Mouse (Mus musculus) ovary, postnatal 10 days (tissue): Measurements from ENCODE around the gene Trir.

ENCODE experiments used
- DNase-seq: peaks from one replicate; pipeline ENCODE4 v3.0.0; 2022; ENCODE audit warnings: low spot score

Trir gene

DNA sequence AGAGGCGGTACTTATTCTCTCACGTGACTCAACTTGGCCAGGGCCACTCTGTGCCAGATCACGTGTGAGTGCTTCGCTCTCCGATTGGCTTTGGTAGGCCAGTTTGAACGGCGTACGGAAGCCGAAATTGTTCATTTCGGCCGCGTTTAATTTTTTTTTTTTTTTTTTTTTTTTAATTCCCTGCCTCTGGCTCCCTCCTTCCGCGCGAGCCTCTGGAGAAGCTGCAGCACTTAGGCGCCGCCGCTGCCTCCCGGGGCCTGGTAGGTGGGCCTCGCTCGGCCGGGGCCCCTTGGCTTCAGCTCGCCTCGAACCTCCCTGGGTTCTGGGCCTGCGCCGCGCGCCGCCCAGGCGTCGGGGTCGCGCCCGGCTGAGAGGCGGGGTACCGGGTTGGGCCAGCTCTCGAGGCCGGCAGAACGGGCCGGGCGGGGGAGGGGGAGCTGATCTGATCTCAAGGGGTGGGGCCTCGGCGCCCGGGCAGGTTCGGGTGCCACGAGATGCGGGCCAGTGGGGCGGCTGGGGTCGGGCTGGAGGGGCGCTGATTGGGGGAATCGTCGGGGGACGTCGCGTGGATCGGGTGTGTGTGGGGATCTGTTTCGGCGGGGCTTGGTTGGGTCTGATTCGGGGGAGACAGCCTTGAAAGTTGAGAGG lies 10.2 kb downstream of the Trir start, which contains the start of gene Tnpo2:
Gene Tnpo2 (plus strand): TSS at position 198 of the 648 bp plus-strand sequence.
- DNase-seq = peak; percentile 84

DNA sequence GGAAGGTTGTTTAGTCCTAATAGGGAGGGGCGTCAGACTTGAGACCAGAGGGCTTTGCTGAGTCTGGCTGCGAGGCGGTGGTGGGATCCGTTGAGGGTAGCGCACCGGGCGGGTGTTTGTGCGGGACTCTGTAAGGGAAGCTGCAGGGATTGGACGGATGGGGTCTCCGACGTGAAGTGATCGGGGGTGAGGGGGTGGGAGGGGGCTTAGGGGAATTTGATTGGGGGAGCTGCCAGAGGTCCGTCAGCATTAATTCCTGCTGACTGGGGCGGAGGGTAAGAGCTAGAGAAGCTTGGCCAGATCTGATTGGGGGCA lies 10.7 kb downstream of the Trir start:
- no peak for DNase-seq

DNA sequence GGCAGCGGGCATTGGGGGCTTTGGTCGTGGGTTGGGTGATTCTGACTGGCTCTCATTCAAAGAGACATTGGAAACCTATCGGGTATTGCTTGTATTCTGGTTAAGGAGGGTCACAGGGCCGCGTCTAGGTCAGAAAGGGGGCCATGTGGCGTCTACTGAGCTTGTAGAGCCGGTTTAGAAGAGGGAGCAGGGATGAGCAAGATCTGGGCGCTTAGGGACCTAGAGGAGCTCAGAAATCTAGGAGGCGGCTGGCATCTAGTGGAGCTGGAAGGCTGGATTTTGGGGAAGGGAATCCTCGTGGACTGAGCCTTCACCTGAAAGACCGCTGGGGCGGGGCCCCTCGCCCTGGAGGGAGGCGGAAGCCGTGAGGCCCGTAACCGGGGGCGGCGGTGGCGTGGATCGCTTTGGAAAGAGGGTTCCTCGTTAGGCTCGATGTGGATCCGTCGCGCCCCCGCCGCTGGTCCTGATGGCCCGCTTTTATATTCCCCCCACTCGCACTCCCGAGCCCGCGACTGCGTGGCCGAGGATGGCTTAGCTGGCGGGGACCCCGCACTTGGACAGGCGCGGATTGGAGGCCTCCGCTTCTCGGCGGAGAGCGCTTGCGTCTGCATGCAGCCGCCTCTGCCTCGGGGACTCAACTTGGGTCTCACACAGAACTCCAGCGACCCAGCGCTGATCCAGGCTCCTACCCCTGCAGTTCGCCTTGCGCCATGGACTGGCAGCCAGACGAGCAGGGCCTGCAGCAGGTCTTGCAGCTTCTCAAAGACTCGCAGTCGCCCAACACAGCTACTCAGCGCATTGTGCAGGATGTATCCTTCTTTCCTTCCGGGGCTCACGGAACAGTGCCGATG lies 11.3 kb downstream of the Trir start:
- DNase-seq = peak; percentile 30

DNA sequence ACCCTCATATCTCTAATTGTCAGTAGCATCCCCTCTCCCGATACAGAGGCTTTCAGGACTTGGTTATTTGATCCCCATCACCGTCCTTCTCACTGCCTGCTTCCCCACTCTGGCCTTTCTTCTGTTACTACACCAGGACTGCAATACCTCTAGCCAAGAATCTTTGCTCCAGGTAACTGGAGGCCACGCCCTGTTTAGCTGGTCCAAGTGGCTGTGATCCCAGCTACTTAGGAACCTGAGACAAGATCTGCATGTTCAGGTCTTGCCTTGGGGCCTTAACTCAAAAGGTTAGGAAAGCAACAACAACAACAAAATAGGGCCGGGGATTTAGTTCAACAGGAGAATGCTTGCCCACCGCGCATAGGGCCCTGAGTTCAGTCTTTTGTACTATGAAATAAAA lies 17.0 kb downstream of the Trir start:
- DNase-seq = no peak

DNA sequence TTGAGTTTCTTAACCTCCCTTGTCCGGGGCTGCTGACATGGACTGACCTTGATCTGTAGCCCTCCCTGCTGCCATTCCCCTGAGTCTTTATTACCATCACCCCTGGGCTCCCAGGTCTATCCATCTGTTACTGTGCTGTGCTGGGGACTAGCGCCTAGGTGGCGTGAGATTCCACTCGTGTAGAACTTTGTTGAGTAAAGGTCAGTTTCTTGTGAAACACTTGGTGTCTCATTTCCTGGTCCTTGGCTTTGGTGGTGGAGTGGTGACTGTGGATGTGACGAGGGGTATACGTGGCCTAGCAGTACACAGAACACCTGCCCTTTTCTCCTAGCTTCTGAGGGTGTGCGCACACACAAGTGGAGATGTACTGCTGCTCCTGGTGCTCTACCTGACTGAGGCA lies 30.7 kb downstream of the Trir start:
- no peak for DNase-seq

DNA sequence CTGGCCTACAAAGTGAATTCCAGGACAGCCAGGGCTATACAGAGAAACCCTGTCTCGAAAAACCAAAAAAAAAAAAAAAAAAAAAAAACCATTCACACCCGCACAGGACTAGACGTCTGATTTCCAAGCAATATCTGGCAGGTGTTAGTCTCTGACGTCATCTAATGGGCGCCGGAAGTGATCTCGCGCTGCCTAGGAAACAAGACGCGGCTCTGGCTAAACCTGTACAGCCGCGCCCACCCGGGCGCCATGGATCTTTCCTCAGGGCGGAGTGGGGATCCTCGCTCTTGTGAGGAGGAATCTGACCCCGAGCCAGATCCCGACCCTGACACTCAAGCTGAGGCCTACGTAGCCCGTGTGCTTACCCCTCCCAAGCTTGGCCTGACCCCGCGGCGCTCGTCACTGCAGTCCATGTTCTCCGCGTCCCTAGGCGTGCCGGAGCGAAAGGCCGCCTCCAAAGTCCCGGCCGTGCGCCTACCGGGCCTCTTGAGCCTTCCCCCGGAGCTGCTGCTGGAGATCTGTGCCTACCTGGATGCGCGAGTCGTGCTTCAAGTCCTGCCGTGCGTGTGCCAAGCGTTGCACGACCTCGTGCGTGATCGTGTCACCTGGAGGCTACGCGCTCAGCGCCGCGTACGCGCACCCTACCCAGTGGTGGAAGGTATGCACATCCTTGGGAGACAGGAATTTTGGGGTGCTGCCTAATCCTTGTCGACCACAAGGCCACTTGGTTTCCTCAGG lies 33.4 kb downstream of the Trir start, which contains the start of gene Fbxw9:
Gene Fbxw9 (plus strand): TSS at position 177 of the 738 bp plus-strand sequence.
- peak; percentile 72 for DNase-seq

DNA sequence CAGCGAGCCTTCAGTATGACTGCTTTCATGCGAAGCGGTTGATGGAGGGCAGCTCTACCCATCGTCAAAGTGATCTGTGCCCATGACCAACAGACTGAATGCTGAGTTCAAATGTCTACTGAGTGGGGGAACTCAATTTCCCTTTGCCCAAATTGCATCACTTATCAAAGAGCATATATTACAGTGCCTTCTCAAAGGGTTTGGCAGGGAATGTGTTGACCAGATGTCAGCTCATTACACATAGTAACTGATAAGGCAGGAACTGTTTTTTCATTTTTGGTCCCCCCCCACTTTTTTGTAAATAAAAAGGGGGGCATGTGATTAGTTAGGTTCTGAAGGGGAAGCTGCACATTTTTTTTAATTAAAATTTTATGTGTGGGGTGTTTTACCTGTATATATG lies 36.0 kb downstream of the Trir start:
- DNase-seq = no peak

DNA sequence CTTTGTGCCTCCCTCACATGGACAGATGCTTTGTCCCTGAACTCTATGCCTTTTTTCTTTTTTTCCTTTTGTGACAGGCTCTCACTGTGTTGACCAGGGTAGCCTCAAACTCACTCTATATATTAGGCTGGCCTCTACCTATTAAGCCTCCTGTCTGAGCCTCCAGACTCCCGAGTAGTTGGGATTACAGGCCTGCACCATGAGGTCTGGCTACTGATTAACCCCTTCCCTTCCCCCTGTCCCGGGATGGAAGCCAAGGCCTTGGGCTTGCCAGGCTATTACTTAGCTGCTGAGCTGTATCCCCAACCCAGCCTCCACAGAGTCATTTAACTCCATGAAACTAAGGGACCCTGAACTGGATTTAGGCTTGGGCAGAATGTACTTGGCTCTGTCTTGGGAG lies 38.6 kb downstream of the Trir start:
- no peak for DNase-seq

DNA sequence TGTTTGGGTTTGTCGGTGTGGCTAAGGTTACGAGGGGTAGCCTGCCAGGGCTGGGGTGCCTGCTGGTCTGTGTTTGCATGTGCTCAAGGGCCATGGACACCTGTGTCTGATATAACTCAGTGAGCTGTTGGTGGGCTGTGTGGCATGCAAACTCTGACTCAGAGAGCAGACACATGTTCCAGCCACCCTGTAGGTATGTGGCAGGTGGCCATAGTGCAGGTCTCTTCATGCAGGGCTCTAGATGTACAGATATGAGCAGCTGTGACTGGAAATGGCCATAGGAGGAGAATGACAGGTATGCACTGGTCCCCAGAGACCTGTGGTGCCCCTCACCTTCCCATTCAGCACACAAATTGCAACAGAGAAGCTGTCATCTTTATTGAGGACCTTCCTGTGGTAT lies 40.5 kb downstream of the Trir start:
- DNase-seq = no peak

DNA sequence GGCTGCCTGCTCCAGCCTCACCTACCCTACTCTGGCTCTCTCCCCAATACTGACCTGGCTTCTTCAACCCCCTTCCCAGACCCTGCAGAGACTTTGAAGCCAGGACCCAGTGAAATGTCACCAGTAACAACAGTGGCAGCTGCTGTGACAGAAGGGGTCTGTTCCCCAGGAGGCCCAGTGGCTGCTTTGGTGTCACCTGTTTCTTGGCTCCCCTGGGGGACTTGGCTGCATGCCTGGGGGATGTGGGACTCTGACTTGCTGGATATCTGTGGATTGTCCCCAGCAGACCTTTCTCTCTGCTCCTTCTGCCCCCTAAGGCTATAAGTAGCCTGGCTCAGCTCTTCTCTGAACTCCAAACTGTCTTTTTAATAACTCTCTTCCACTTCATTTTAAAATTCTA lies 41.4 kb downstream of the Trir start, which contains the start of gene Gm5741:
Gene Gm5741 (minus strand): TSS at position 1 of the 400 bp plus-strand sequence.
- DNase-seq = no peak

DNA sequence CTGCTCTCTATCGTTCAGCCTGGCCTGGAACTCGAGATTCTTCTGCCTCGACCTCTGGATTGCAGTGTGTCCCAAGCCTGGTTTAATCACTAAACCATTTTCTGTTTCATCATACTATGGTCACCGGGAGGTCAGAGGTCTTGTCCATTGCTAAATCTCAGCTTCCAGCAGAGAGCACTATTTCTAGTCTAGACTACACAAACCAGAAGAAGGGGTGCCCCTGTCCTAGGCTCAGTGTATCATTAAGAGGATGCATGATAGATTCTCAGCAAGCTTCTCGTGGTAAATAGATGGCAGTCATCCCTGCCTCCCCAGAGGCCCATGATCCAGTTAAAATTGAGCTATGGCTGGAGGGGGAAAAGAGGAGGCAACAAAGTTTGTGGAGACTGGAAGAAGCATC lies 44.4 kb downstream of the Trir start:
- no peak for DNase-seq

DNA sequence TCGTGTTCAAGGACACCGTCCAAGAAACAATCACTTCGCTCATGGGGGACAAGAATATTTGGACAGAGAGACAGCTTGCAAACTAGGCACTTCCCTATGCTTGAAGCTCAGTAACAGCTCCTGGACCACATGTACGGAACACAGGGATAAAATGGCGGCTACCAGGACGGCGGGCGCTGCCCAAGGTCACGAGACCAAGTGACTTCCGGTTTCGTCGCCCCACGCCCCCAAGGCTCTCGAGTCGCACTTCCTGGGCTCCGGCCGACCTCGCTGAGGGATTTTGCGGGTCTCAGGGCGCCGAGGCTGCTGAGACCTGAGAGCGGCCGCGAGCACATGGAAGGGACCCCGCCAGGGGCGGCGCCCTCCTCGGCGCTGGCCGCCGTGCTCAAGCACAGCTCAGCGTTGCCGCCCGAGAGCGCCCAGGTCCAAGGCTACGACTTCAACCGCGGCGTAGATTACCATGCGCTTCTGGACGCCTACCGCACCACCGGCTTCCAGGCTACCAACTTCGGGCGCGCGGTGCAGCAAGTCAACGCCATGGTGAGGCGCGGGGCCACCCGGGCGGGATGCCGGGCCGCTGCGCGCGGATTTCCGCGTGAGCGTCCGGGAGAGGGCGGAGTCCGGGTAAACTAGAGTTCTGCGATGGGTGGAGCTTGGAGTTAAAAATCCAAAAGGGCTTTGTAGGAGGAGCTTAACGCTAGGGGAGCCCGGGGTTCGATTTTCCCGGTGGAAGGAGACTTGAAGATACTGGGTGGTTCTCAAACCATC lies 45.1 kb downstream of the Trir start, which contains the start of gene Dhps:
Gene Dhps (plus strand): TSS at position 244 of the 768 bp plus-strand sequence.
- DNase-seq = peak; percentile 69

DNA sequence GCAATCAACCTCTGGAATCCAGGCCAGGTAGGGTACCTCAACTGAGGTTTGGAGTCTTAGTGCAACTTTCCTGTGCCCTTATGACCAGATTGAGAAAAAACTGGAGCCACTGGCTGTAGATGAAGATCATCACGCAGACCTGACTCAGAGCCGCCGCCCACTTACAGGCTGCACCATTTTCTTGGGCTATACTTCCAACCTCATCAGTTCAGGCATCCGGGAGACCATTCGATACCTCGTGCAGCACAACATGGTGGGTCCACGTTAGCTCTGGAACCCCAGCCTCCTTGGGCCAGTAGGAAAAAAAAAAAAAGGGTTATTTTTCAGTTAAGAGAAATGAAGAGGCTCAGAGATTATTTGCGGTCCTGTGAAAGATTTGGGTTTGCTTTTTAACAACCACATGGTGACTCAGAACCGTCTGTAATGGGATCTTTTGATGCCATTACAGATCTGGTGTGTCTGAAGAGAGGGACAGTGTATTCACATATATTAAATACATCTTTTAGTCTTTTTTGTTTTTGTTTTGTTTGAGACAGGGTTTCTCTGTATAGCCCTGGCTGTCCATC lies 45.8 kb downstream of the Trir start:
- DNase-seq = no peak

DNA sequence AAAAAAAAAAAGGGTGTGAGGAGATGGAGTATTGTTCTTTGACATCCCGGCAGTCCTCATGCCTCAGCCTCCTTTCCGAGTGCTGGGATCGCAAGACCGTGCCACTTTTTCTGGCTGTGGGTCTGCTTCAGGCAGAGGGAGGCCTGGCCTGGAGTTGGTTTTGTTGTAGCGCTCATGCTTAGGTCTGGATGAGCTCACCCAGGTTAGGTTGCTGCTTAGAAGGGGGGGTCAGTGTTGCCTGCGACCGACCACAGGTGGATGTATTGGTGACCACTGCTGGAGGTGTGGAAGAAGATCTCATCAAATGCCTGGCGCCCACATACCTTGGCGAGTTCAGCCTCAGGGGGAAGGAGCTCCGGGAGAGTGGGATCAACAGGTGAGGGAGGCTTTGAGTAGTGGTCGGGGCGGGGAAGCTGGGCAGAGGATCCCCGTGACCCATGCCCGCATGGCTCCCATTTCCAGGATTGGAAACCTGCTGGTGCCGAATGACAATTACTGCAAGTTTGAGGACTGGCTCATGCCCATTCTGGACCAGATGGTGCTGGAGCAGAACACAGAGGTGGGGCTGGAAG lies 46.5 kb downstream of the Trir start:
- DNase-seq = no peak

DNA sequence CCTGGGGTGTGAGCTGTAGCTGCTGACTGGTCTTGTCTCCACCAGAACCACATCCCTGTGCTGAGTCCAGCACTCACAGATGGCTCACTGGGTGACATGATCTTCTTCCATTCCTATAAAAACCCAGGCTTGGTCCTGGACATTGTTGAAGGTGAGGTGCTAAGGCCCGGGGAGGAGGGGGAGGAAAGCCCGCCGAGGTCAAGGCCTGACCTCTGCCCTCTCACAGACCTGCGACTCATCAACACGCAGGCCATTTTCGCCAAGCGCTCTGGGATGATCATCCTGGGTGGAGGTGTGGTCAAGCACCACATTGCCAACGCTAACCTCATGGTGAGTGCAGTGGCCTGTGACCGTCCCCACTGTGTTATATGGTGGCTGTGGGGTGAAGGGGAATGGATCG lies 47.5 kb downstream of the Trir start:
- no peak for DNase-seq

DNA sequence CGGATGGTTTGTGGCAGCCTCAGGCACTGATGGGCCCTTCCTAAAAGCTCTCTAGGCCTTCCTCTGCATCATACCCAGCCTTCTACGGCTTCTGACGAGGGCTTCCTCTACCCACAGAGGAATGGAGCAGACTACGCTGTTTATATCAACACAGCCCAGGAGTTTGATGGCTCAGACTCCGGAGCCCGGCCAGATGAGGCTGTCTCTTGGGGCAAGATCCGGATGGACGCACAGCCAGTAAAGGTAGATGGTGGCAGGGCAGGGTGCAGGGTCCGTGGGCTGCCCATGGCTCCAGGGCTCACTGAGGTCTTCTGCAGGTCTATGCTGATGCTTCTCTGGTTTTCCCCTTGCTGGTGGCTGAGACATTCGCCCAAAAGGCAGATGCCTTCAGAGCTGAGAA lies 48.0 kb downstream of the Trir start:
- no peak for DNase-seq

DNA sequence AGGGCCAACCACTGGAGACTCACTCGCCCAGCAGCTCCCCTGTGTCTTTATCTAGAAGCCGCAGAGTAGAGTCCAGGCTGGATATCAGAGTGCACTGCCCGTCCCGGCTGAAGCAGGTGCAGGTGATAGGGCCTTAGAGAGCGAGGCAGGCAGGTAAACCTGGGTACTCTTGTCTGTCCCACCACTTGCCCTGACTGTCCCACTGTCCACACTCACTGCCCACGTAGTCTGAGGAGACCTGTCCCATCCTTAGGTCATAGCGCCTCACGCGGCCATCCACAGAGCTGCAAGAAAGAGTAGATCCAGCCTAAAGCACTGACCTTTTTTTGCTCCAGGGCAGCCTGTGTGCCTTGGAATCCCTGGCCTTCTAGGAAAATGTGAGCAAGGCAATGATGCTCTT lies 49.4 kb downstream of the Trir start:
- DNase-seq = no peak

DNA sequence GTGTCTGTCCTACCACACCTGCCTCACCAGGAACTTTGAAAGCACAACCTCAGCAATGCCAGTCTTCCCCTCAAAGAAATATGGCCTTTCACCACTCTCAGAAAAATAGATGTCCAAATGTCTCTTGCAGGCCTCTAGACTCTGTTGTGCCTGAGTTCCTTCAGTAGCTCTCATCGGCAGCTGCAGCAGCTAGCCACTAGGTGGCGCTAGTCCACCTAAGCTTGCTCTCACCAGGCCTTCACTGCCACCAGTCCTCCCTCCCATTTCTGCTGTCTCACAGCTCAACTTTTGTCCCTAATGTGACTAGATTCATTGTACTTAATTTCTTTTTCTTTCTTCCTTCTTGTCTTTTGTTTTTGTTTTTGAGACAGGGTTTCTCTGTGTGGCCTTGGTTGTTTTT lies 50.4 kb downstream of the Trir start:
- no peak for DNase-seq
